Mouse (Mus musculus): Measurements from ENCODE around the gene Ctrc.

The Ctrc gene

DNA sequence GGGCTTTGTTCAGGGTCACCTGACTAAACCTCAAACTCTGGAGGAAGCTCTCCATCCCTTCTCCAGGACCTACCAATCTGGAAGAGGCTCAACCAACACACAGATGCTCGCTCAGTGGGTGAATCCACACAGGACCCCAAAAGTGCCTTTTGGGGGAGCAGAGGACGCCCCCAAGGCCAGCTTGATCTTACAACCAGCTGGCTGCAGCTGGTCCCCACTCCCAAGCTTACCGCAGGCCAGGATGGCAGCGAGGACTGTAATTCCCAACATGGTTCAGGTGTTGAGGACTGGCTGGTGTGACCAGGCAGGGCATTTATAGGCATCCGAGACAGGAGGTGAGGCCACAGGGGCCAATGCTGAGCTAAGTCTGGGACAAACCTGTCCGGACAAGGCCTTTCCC, at the start of gene Ctrc:
TSS of gene Ctrc (minus strand) at position 361 of the 400 bp plus-strand sequence.
- no peak for DNase-seq (ENCODE audit: low spot score)

- no peak for DNase-seq (ENCODE audit: low spot score)
Observed at GRCm38 (mm10) chr4:141895772-141896171, 49.6 kb upstream of the Ctrc start.

GRCm38 (mm10) chr4:141893157-141893784, 47.1 kb upstream of the Ctrc start:
- no peak for DNase-seq (ENCODE audit: low spot score)

- peak; percentile 31 for DNase-seq (ENCODE audit: low spot score)
Observed at GRCm38 (mm10) chr4:141886385-141886968, 40.3 kb upstream of the Ctrc start.

- no peak for DNase-seq (ENCODE audit: low spot score)
Observed at GRCm38 (mm10) chr4:141885451-141885850, 39.3 kb upstream of the Ctrc start.

GRCm38 (mm10) chr4:141882858-141883257, 36.7 kb upstream of the Ctrc start:
- DNase-seq (ENCODE audit: low spot score), result no peak

DNA sequence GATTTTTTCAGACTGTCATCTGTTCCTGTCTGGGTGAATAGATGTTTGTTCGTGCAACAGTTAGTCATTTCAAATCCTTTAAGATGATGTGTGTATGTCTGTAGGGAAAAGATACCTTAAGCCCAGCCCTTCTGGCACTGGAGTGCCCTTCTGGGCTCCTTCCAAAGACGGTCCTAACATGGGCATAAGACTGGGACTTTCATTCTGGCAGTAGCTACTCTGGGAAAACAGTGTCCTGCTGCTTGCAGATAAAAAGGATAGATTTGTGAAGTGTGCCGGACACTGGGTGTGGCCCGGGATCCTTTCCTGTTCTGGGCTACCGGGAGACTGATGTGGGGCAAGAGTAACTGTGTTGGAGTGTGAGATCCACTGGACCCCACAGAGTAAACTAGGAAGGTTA, 35.8 kb upstream of the Ctrc start:
- no peak for DNase-seq (ENCODE audit: low spot score)

- DNase-seq (ENCODE audit: low spot score), result no peak
Observed at GRCm38 (mm10) chr4:141881289-141881914, 35.2 kb upstream of the Ctrc start.

DNA sequence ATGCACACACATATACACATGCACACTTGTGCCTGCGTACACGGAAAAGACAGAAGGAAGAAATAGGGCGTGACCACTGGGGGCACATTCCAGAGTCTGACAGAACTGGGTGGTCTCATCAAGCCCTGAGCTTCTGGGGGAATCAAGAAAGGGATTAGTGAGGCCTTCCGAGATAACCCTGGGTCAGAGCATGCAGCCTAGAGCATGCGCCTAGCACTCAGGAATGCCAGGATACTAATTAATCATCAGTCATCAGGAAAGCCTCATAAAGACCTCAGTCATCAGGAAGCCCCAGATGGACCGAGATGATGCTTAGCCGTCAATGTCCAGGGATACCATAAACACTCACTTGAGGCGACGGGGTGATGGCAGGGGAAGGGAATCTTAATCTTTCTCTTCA, 33.7 kb upstream of the Ctrc start:
- DNase-seq (ENCODE audit: low spot score), result no peak

DNA sequence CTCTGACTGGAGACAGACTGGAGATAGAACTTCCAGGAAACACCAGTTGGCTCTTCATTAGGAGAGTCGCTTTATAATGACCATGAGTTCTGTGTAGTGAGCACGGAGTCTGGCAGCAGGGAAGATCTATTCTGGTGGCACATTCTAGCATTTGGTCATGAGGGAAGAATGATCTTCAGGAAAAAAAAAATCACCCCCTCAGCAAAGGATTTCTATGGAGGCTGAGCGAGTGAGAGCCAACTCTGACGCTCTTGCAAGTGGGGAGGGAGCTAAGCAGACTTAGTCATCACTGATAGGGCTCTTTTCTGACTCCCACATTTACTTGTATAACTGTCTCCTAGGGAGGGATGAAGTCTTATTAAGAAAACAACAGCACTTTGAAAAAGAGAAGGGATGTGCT, 32.9 kb upstream of the Ctrc start:
- DNase-seq (ENCODE audit: low spot score), result no peak

- no peak for DNase-seq (ENCODE audit: low spot score)
Observed at GRCm38 (mm10) chr4:141878621-141879020, 32.5 kb upstream of the Ctrc start.

GRCm38 (mm10) chr4:141875481-141876108, 29.4 kb upstream of the Ctrc start:
- DNase-seq (ENCODE audit: low spot score), result peak; percentile 59

DNA sequence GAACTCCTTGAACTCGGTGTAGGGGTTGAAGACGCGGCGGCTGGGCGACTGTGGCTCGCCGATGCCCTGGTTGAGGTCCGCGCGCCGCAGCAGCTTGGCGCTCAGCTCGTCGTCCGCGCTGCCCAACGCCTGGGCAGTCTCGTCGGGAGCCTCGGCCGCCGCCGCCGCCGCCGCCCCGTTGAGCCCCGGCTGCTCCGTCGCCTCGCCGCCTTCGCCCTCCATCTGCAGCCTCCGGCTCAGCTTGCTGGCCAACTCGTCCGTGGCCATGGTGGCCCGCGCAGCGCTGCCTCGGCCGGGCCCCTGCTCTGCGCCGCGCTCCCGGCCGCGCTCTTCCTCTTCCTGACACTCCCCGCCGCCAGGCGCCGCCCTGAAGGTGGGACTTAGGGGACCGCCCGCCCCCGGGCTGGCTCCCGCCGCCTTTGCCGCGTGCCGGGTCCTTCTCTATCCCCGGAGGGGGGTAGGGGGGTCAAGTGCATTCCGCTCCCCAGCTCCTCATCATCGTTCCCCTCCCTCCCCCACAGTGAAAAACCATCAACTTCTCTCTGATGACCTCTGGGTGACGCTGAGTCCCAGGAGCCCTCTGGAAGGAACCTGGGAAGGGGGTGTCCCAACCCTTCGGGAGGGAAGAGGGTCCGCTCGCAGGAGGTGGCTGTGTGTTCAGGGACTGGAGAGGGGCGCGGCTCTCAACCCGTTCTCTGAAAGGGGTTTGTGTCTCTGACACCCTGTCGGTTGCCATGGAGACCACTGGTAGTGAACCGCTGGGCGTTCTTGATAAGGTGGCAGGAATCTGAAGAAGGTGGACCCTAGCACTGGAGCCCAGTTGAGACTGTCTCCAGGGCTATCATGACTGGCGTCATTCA, 28.7 kb upstream of the Ctrc start, which contains the start of gene Efhd2:
TSS of gene Efhd2 (minus strand) at position 320 of the 860 bp plus-strand sequence.
- DNase-seq (ENCODE audit: low spot score), result peak; percentile 89

GRCm38 (mm10) chr4:141874111-141874600, 28.0 kb upstream of the Ctrc start:
- peak; percentile 30 for DNase-seq (ENCODE audit: low spot score)

DNA sequence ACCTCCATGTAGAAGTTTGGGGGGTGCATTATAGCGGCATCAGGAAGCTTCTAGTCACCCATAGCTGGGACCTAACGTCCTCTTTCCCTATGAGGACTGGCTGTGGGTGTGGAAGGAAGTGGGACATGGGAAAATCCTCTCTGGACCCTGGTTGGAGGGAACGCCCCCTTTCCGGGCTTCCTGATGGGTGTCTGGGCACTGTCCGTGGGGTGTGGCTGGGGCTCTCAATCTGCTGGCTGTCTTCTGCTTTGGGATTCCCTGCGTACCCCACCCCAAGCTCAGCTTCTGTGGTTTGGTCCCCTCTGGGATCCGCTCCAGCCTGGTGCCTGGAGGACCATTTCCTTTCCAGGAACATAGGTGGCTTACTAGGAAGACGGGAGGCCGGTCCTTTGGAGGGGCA, 26.8 kb upstream of the Ctrc start:
- DNase-seq (ENCODE audit: low spot score), result no peak

GRCm38 (mm10) chr4:141871909-141872308, 25.8 kb upstream of the Ctrc start:
- no peak for DNase-seq (ENCODE audit: low spot score)

- no peak for DNase-seq (ENCODE audit: low spot score)
Observed at GRCm38 (mm10) chr4:141871333-141871725, 25.2 kb upstream of the Ctrc start.

- DNase-seq (ENCODE audit: low spot score), result no peak
Observed at GRCm38 (mm10) chr4:141870666-141871332, 24.6 kb upstream of the Ctrc start.

DNA sequence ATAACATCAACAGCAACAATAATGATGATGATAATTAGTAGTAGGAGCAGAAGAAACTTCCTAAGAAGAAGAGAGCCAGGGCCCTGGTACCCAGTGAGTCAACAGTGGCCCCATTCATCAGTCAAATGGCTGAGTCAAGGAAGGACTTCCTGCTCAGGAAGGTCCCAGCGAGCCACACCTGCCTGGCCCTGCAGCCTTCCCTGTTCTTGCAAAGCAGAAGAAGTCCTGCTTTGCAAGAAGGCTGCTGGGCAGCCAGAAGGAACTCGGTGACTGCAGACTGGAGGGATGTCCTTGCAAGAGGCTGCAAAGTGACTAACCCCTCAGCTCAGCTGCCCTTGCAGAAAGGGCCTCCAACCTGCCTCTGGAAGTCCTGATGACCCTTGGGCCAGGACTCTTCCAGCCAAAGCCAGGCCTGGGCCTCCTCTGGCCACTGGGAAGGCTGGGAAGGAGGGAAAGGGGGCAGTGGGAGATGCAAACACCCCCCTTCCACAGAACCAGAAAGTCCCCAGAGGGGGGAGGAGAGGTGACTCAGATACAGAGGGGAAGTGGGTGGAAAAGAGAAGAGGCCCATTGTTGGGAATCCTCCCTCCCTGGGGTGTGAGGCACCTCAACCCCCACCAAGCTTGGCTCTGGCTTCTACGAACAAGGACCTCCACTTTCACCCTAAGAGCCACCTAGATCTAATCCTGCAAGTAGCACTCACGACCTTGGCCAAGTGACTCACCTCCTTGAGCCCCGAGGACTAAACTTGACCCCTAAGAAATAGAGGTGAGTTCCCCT, 23.5 kb upstream of the Ctrc start:
- DNase-seq (ENCODE audit: low spot score), result no peak

DNA sequence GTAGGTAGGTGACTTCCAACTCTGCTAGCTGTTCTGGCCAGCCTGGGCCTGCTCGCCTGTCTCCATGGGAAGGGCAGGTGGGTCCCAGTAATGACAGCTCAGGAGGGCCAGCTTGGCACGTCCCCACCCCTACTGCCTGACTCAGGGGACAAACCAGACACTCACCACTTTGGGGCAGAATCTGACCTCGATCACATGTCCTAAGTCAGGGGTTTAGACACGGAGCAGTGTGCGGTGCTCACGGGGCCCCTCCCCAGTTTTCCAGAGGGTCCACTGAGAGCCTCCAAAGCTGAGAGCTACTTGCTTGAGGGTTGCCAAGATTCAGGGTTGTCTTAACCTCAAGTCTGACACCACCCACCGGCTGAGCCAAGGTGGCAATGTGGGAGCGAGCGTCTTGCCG, 21.9 kb upstream of the Ctrc start:
- no peak for DNase-seq (ENCODE audit: low spot score)

DNA sequence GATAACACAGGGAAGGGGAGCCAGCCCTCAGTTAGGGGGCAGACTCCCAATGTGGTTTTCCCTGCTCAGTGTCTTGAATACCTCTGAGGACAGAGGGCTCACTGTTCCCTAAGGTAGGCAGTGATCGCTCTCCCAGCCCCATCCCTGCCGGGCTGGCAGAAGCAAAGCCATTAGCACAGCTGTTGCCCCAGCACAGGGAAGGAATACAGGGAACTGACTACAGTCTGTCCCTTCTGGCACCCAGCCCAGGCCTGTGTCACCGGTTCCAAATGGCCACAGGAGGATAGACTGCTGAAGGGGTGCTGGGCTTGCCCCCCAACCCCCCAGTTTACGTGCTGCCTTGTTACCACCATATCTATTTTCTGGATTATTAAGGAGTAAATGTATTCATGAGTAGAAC, 21.3 kb upstream of the Ctrc start:
- DNase-seq (ENCODE audit: low spot score), result no peak

Data from embryo, embryonic 10.5 days (tissue).